Mouse (Mus musculus): Measurements from ENCODE around the gene Rhox3g.
"Not testable (repeated sequence)": the region's sequence is repeated elsewhere in the genome, so short reads cannot be mapped to it uniquely, and the experiment has no call there.

Gene Rhox3g

DNA sequence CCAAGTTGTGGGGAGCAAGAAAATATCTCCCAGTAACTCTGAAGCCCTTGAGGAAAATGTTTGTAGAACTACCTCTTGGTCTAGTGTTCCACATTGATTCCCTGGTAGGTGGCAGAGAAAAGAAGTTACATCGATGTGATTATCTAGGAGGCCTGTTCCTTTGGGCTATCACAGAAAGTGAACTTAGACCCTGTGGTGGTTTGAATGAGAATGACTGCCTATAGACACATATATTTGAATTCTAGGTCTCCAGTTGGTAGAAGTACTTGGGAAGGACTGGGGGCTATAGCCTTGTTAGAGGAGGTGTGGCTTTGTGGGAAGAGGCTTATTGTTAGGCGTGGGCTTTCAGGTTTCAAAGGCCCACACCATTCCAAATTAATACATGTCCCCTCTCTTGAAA, at the start of gene Rhox3g:
Rhox3g (minus strand) TSS at position 101 of the 400 bp plus-strand sequence.
- not testable (repeated sequence) for DNase-seq (ENCODE audit: low read depth, low spot score)

DNA sequence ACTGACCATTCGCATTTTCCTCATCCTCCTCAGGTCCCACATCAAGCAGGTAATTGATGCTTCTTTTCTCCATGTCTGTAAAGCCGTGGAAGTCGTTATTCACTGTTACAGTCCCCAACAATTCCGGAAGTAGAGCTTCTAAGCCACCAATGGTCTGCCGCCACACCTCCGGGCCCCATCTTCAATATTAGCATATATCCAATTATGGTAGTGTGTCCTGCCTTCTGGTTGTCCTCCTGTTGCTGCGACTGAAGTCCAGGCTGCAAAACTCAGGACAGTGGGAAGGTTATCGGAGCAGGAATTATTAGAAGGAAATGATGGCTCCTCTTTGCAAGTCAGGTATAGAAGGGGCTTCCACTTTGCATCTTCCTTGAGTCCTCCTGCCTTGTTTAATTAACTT, 44.8 kb upstream of the Rhox3g start, which contains the start of gene Rhox2h:
Rhox2h (minus strand) TSS at position 101 of the 400 bp plus-strand sequence.
- DNase-seq (ENCODE audit: low read depth, low spot score), result not testable (repeated sequence)

GRCm38 (mm10) chrX:37668664-37669063, 40.3 kb upstream of the Rhox3g start, which contains the start of gene Rhox3h:
Rhox3h (minus strand) TSS chrX:37668764.
- not testable (repeated sequence) for DNase-seq (ENCODE audit: low read depth, low spot score)

DNA sequence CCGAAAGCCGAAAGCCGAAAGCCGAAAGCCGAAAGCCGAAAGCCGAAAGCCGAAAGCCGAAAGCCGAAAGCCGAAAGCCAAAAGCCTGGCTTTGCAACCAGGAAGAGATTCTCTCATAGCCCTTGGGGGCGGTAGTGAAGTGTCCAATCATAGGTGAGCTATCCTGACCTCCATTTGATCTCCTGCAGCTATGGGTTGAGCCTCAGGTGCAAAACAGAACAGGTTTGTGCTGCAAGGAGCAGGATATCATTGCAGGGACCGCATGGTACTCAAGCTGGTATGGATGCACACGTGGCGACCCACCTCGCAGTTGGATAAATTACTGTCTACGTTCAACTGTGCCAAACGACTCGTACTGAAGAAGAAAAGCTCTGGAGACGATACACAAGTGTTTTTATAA, 22.8 kb upstream of the Rhox3g start, which contains the start of gene Rhox4g:
Rhox4g (minus strand) TSS at position 101 of the 400 bp plus-strand sequence.
- not testable (repeated sequence) for DNase-seq (ENCODE audit: low read depth, low spot score)

DNA sequence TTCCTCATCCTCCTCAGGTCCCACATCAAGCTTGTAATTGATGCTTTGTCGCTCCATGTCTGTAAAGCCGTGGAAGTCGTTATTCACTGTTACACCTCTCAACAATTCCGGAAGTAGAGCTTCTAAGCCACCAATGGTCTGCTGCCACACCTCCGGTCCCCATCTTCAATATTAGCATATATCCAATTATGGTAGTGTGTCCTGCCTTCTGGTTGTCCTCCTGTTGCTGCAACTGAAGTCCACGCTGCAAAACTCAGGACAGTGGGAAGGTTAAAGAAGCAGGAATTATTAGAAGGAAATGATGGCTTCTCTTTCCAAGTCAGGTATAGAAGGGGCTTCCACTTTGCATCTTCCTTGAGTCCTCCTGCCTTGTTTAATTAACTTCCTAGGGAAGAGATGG, 15.0 kb upstream of the Rhox3g start, which contains the start of gene Rhox2g:
Rhox2g (minus strand) TSS at position 101 of the 400 bp plus-strand sequence.
- not testable (repeated sequence) for DNase-seq (ENCODE audit: low read depth, low spot score)

- DNase-seq (ENCODE audit: low read depth, low spot score), result not testable (repeated sequence)
Measured at GRCm38 (mm10) chrX:37607604-37608003, 20.8 kb downstream of the Rhox3g start, which contains the start of gene Rhox4f. Rhox4f (minus strand) TSS chrX:37607704.

DNA sequence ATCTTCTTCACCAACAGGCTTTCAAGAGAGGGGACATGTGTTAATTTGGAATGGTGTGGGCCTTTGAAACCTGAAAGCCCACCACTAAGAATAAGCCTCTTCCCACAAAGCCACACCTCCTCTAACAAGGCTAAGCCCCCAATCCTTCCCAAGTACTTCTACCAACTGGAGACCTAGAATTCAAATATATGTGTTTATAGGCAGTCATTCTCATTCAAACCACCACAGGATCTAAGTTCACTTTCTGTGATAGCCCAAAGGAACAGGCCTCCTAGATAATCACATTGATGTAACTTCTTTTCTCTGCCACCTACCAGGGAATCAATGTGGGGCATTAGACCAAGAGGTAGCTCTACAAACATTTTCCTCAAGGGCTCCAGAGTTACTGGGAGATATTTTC, 47.7 kb downstream of the Rhox3g start, which contains the start of gene Rhox3f:
Rhox3f (plus strand) TSS at position 301 of the 400 bp plus-strand sequence.
- not testable (repeated sequence) for DNase-seq (ENCODE audit: low read depth, low spot score)

Measured in R1 (cell line).